Mouse (Mus musculus) right cerebral cortex, adult 18-20 months (tissue): ENCODE results near the gene Rabgap1l.

Experiments
- DNase-seq: peaks from one replicate; pipeline ENCODE4 v3.0.0; 2022; ENCODE audit warnings: mixed read lengths

Gene Rabgap1l

GRCm38 (mm10) chr1:160792686-160793355, at the start of gene Rabgap1l:
Gene Rabgap1l (minus strand): TSS chr1:160793211.
- DNase-seq: peak; percentile 80

- DNase-seq: no peak
These were observed 49.6 kb upstream of the Rabgap1l start for GRCm38 (mm10) chr1:160842567-160842966.

- DNase-seq: no peak
These were observed 47.6 kb upstream of the Rabgap1l start for GRCm38 (mm10) chr1:160840618-160841017.

GRCm38 (mm10) chr1:160839095-160839494, 46.1 kb upstream of the Rabgap1l start:
- no peak for DNase-seq

GRCm38 (mm10) chr1:160834446-160834845, 41.4 kb upstream of the Rabgap1l start:
- DNase-seq: no peak

- DNase-seq: no peak
These were observed 39.4 kb upstream of the Rabgap1l start for GRCm38 (mm10) chr1:160832267-160833021.

- DNase-seq: no peak
These were observed 37.8 kb upstream of the Rabgap1l start for GRCm38 (mm10) chr1:160830608-160831498.

- no peak for DNase-seq
These were observed 32.4 kb upstream of the Rabgap1l start for GRCm38 (mm10) chr1:160825441-160825856.

GRCm38 (mm10) chr1:160823638-160824037, 30.6 kb upstream of the Rabgap1l start:
- DNase-seq: no peak

- no peak for DNase-seq
These were observed 21.2 kb upstream of the Rabgap1l start for GRCm38 (mm10) chr1:160814198-160814597.

- no peak for DNase-seq
These were observed 19.4 kb upstream of the Rabgap1l start for GRCm38 (mm10) chr1:160812428-160812827.

GRCm38 (mm10) chr1:160811930-160812329, 18.9 kb upstream of the Rabgap1l start:
- no peak for DNase-seq

GRCm38 (mm10) chr1:160805268-160805667, 12.3 kb upstream of the Rabgap1l start:
- no peak for DNase-seq

- peak; percentile 44 for DNase-seq
These were observed 7.0 kb upstream of the Rabgap1l start for GRCm38 (mm10) chr1:160799972-160800371.

GRCm38 (mm10) chr1:160795016-160795415, 2.0 kb upstream of the Rabgap1l start:
- no peak for DNase-seq

- DNase-seq: no peak
These were observed 1.1 kb upstream of the Rabgap1l start for GRCm38 (mm10) chr1:160793791-160794757.

- DNase-seq: peak; percentile 31
These were observed 790 bp downstream of the Rabgap1l start for GRCm38 (mm10) chr1:160792156-160792685.

- DNase-seq: no peak
These were observed 1.4 kb downstream of the Rabgap1l start for GRCm38 (mm10) chr1:160791381-160792155.

- DNase-seq: no peak
These were observed 2.4 kb downstream of the Rabgap1l start for GRCm38 (mm10) chr1:160790630-160791029.

GRCm38 (mm10) chr1:160789876-160790275, 3.1 kb downstream of the Rabgap1l start:
- DNase-seq: no peak

GRCm38 (mm10) chr1:160787926-160788325, 5.1 kb downstream of the Rabgap1l start:
- no peak for DNase-seq
